11 mouse cellular contexts compared by ENCODE assay signal in genomic region chr7:25314606-25315305, GRCm38 (mm10). TPM values are rescaled to one million over a fixed set of nuclear protein-coding genes. Genes with fewer than 3 reads are reported as not detected.
DNase-seq lines count a peak whose midpoint lies in the region; ATAC-seq and TF ChIP-seq lines count a peak whose summit lies in the region.
"Had no signal": no experiment of that assay in that cellular context is flagged by ENCODE, and none has a peak within 500 bp of the region (broad histone marks: within the 10 kb centered on the region; RNA-seq: fewer than 3 reads in every experiment).

No protein-coding gene starts in this region.

- H3K27ac ChIP-seq in heart, embryonic 13.5 days (replicated peaks), result no peak overlapping the region
- H3K27ac ChIP-seq in forebrain, postnatal 0 days (ENCODE audit: low read depth, low read length), result no peak overlapping the region
- H3K27ac ChIP-seq in midbrain, embryonic 11.5 days (ENCODE audit: low read depth, low read length), result no peak overlapping the region

- H3K4me2 ChIP-seq in heart, embryonic 13.5 days, result peak overlapping the region; percentile 97
- H3K4me2 ChIP-seq in forebrain, postnatal 0 days (ENCODE audit: low read depth), result peak overlapping the region; percentile 72
- peak overlapping the region; percentile 67 for H3K4me2 ChIP-seq in midbrain, embryonic 11.5 days

- peak overlapping the region; percentile 71 for H3K4me3 ChIP-seq in heart, embryonic 13.5 days
- peak overlapping the region; percentile 36 for H3K4me3 ChIP-seq in forebrain, postnatal 0 days (ENCODE audit: low read depth, low read length)
- peak overlapping the region; percentile 37 for H3K4me3 ChIP-seq in midbrain, embryonic 11.5 days (ENCODE audit: low read depth, low read length)
- no peak overlapping the region for H3K4me3 ChIP-seq in lung, adult 2 months (replicated peaks; ENCODE audit: extremely low read depth, low read depth, low read length)
- H3K4me3 ChIP-seq: erythroblast, embryonic 14.5 days had no signal

- peaks cover 30% of the 10 kb centered on the region for H3K4me1 ChIP-seq in heart, embryonic 13.5 days
- peaks cover 18% of the 10 kb centered on the region; the same call in 1 of the 2 replicates for H3K4me1 ChIP-seq in forebrain, postnatal 0 days (ENCODE audit: insufficient read depth)
- H3K4me1 ChIP-seq in midbrain, embryonic 11.5 days (ENCODE audit: control insufficient read depth, insufficient read depth, low read length), result peaks cover 14% of the 10 kb centered on the region
- H3K4me1 ChIP-seq in lung, adult 2 months (ENCODE audit: control insufficient read depth, insufficient read depth, low read length), result peaks cover 4% of the 10 kb centered on the region; the same call in 1 of the 2 replicates

- H3K9ac ChIP-seq in heart, embryonic 13.5 days, result peak overlapping the region; percentile 79
- H3K9ac ChIP-seq in forebrain, postnatal 0 days, result peak overlapping the region; percentile 43; the same call in 1 of the 2 replicates
- H3K9ac ChIP-seq in midbrain, embryonic 11.5 days (ENCODE audit: low read length), result peak overlapping the region; percentile 61

- TF ChIP-seq POLR2A in lung, adult 2 months (IDR thresholded peaks at IDR 0.05; ENCODE audit: borderline replicate concordance, extremely low read depth, low read depth, low read length), result no peak

- TF ChIP-seq CTCF in forebrain, postnatal 0 days (IDR thresholded peaks at IDR 0.05; ENCODE audit: low read depth), result no peak
- TF ChIP-seq CTCF in lung, adult 2 months (IDR thresholded peaks at IDR 0.05; ENCODE audit: insufficient read depth, low read length), result no peak

- no peak for ATAC-seq in heart, embryonic 13.5 days (ENCODE audit: extremely low read depth, insufficient number of reproducible peaks, low FRiP score, low TSS enrichment)
- no peak for ATAC-seq in forebrain, postnatal 0 days
- ATAC-seq in midbrain, embryonic 11.5 days (ENCODE audit: low FRiP score), result no peak

- no peak for DNase-seq in heart, postnatal 14 days
- peak; percentile 53 for DNase-seq in ZHBTc4 (ENCODE audit: low read depth, low spot score)
- no peak for DNase-seq in forebrain, postnatal 0 days
- peak; percentile 86 for DNase-seq in midbrain, embryonic 11.5 days (ENCODE audit: low spot score, missing footprints)
- DNase-seq in right cerebral cortex, postnatal 36 days (ENCODE audit: low spot score in 2 of 2), result no peak
- DNase-seq in left cerebral cortex, postnatal 36 days (ENCODE audit: low spot score in 2 of 2), result no peak
- no peak for DNase-seq in lung, adult 2 months
- DNase-seq: right cerebral cortex, adult 18-20 months had no signal

- intact Hi-C loops in heart, postnatal 14 days (cut with DNase I), result loop anchor here (10.0 kb wide), 1 partner anchor 340 kb away; the partner anchor contains the start of gene Rabac1
- intact Hi-C loops in left cerebral cortex, postnatal 36 days (cut with DNase I), result loop anchor here (10.0 kb wide), 2 partner anchors 240 to 430 kb away; partner anchors contain the start of genes Grik5, Rps19 and Zfp574

- H3K36me3 ChIP-seq in heart, embryonic 13.5 days, result peaks cover 3% of the 10 kb centered on the region; the same call in 1 of the 2 replicates
- H3K36me3 ChIP-seq in forebrain, postnatal 0 days (ENCODE audit: insufficient read depth), result no peaks in the 10 kb centered on the region; the same call in 1 of the 2 replicates
- no peaks in the 10 kb centered on the region for H3K36me3 ChIP-seq in midbrain, embryonic 11.5 days (ENCODE audit: control insufficient read depth, insufficient read depth, low read length)

- H3K27me3 ChIP-seq in heart, embryonic 13.5 days (replicated peaks), result peaks cover 60% of the 10 kb centered on the region
- H3K27me3 ChIP-seq in forebrain, postnatal 0 days (ENCODE audit: insufficient read depth, low read length), result peaks cover 21% of the 10 kb centered on the region
- peaks cover 33% of the 10 kb centered on the region for H3K27me3 ChIP-seq in midbrain, embryonic 11.5 days (ENCODE audit: control insufficient read depth, insufficient read depth, low read length)

- WGBS in heart, embryonic 13.5 days, result 2% methylated on average over 51 of the region's 51 CpGs
- 10% methylated on average over 48 of the region's 51 CpGs for WGBS in forebrain, postnatal 0 days
- 2% methylated on average over 43 of the region's 51 CpGs for WGBS in midbrain, embryonic 11.5 days
- 5% methylated on average over 51 of the region's 51 CpGs for WGBS in lung, adult 2 months

- H3K9me3 ChIP-seq in heart, embryonic 13.5 days, result no peaks in the 10 kb centered on the region
- H3K9me3 ChIP-seq in forebrain, postnatal 0 days (ENCODE audit: low read length), result no peaks in the 10 kb centered on the region
- H3K9me3 ChIP-seq in midbrain, embryonic 11.5 days (ENCODE audit: control insufficient read depth, low read length), result no peaks in the 10 kb centered on the region

RNA-seq across cellular contexts. Expression of gene Megf8, which starts 2.2 kb away (rescaled TPM):
- polyA plus RNA-seq in heart, embryonic 13.5 days (2015; fragmentation: Nextera tagmentation; extraction: Ambion mirVana), result 7.0 and 7.5 TPM in 2 replicates
- 10 to 100 TPM; 26.7 to 29.6 TPM for total RNA-seq in heart, postnatal 14 days (2021)
- total RNA-seq in forebrain, postnatal 0 days (2014; rRNA removed), result 50.5 and 67.8 TPM in 2 replicates
- 8.7 and 12.8 TPM in 2 replicates for polyA plus RNA-seq in forebrain, postnatal 0 days (2015; fragmentation: Nextera tagmentation; extraction: Ambion mirVana)
- polyA plus RNA-seq in midbrain, embryonic 11.5 days (2014; fragmentation: Nextera tagmentation; extraction: Ambion mirVana), result 9.1 and 10.3 TPM in 2 replicates
- total RNA-seq in left cerebral cortex, postnatal 36 days (2021), result 100 to 1,000 TPM; 108 to 110 TPM
- 46.8 and 49.8 TPM in 2 replicates for polyA plus RNA-seq in lung, adult 2 months (2012; rRNA removed)

RNA-seq across cellular contexts. Expression of gene Tmem145, which starts 8.8 kb away (rescaled TPM):
- 0.11 and 0.34 TPM in 2 replicates for polyA plus RNA-seq in heart, embryonic 13.5 days (2015; fragmentation: Nextera tagmentation; extraction: Ambion mirVana)
- not detected for total RNA-seq in heart, postnatal 14 days (2021)
- total RNA-seq in forebrain, postnatal 0 days (2014; rRNA removed), result 55.9 and 63.2 TPM in 2 replicates
- polyA plus RNA-seq in forebrain, postnatal 0 days (2015; fragmentation: Nextera tagmentation; extraction: Ambion mirVana), result 46.7 and 68.0 TPM in 2 replicates
- 7.2 and 7.7 TPM in 2 replicates for polyA plus RNA-seq in midbrain, embryonic 11.5 days (2014; fragmentation: Nextera tagmentation; extraction: Ambion mirVana)
- 10 to 100 TPM; 44.4 to 57.4 TPM for total RNA-seq in left cerebral cortex, postnatal 36 days (2021)
- not detected in 2 replicates for polyA plus RNA-seq in lung, adult 2 months (2012; rRNA removed)
- total RNA-seq: MEL had no signal
- polyA plus RNA-seq: erythroblast, embryonic 14.5 days had no signal

RNA-seq across cellular contexts. Expression of gene Prr19, which starts 13.5 kb away (rescaled TPM):
- 0.23 and 0.39 TPM in 2 replicates for polyA plus RNA-seq in heart, embryonic 13.5 days (2015; fragmentation: Nextera tagmentation; extraction: Ambion mirVana)
- total RNA-seq in heart, postnatal 14 days (2021), result not detected
- total RNA-seq in forebrain, postnatal 0 days (2014; rRNA removed), result 2.1 and 2.5 TPM in 2 replicates
- polyA plus RNA-seq in forebrain, postnatal 0 days (2015; fragmentation: Nextera tagmentation; extraction: Ambion mirVana), result 2.6 and 3.5 TPM in 2 replicates
- polyA plus RNA-seq in midbrain, embryonic 11.5 days (2014; fragmentation: Nextera tagmentation; extraction: Ambion mirVana), result 1.1 and 1.2 TPM in 2 replicates
- total RNA-seq in left cerebral cortex, postnatal 36 days (2021), result not detected
- not detected in 2 replicates for polyA plus RNA-seq in lung, adult 2 months (2012; rRNA removed)
- total RNA-seq: MEL had no signal
- polyA plus RNA-seq: erythroblast, embryonic 14.5 days had no signal

RNA-seq across cellular contexts. Expression of gene Pafah1b3, which starts 17.0 kb away (rescaled TPM):
- polyA plus RNA-seq in heart, embryonic 13.5 days (2015; fragmentation: Nextera tagmentation; extraction: Ambion mirVana), result 145 and 154 TPM in 2 replicates
- 1 to 10 TPM; 5.1 to 5.6 TPM for total RNA-seq in heart, postnatal 14 days (2021)
- total RNA-seq in forebrain, postnatal 0 days (2014; rRNA removed), result 407 and 461 TPM in 2 replicates
- polyA plus RNA-seq in forebrain, postnatal 0 days (2015; fragmentation: Nextera tagmentation; extraction: Ambion mirVana), result 517 and 583 TPM in 2 replicates
- 306 and 332 TPM in 2 replicates for polyA plus RNA-seq in midbrain, embryonic 11.5 days (2014; fragmentation: Nextera tagmentation; extraction: Ambion mirVana)
- total RNA-seq in left cerebral cortex, postnatal 36 days (2021), result 10 to 100 TPM; 24.0 to 25.5 TPM
- 42.7 and 49.1 TPM in 2 replicates for polyA plus RNA-seq in lung, adult 2 months (2012; rRNA removed)

RNA-seq across cellular contexts. Expression of gene Cic, which starts 47.3 kb away (rescaled TPM):
- 22.9 and 23.4 TPM in 2 replicates for polyA plus RNA-seq in heart, embryonic 13.5 days (2015; fragmentation: Nextera tagmentation; extraction: Ambion mirVana)
- 10 to 100 TPM; 71.2 to 78.7 TPM for total RNA-seq in heart, postnatal 14 days (2021)
- total RNA-seq in forebrain, postnatal 0 days (2014; rRNA removed), result 119 and 121 TPM in 2 replicates
- polyA plus RNA-seq in forebrain, postnatal 0 days (2015; fragmentation: Nextera tagmentation; extraction: Ambion mirVana), result 25.4 and 31.3 TPM in 2 replicates
- 25.5 and 29.7 TPM in 2 replicates for polyA plus RNA-seq in midbrain, embryonic 11.5 days (2014; fragmentation: Nextera tagmentation; extraction: Ambion mirVana)
- total RNA-seq in left cerebral cortex, postnatal 36 days (2021), result 100 to 1,000 TPM; 206 to 234 TPM
- 96.1 and 107 TPM in 2 replicates for polyA plus RNA-seq in lung, adult 2 months (2012; rRNA removed)

Comparison
In these comparisons a context has a peak if more than half of its experiments do, and no peak if none do; other contexts are left out.
1. DNase-seq: peak in ZHBTc4 (single experiment) and midbrain, embryonic 11.5 days (single experiment); none in heart, postnatal 14 days (0 of 2), forebrain, postnatal 0 days (single experiment), right cerebral cortex, postnatal 36 days (0 of 2), left cerebral cortex, postnatal 36 days (0 of 2) and lung, adult 2 months (single experiment).
2. Peak in every context shown above with its lines, with median percentiles within 50 percentile points of each other: H3K4me2 ChIP-seq and H3K9ac ChIP-seq.